Mouse (Mus musculus): ENCODE measurements at regions not wholly inside any gene's neighbourhood (a gene's known extent, or its start where the extent isn't known, plus 50 kb on each side); places are given as distances from the start of the nearest gene placed in this dataset.

GRCm38 (mm10) chr1:182690323-182690722 is 58.7 kb downstream of the Ccdc185 start:
- no peak for DNase-seq

- DNase-seq: no peak
Measured at GRCm38 (mm10) chr1:182689741-182690140, 59.2 kb downstream of the Ccdc185 start.

GRCm38 (mm10) chr1:182687146-182687545 is 61.8 kb downstream of the Ccdc185 start:
- DNase-seq: no peak

- no peak for DNase-seq
Measured at GRCm38 (mm10) chr1:182686231-182686630, 62.7 kb downstream of the Ccdc185 start.

- peak; percentile 29 for DNase-seq
Measured at GRCm38 (mm10) chr1:182682591-182683252, 66.3 kb downstream of the Ccdc185 start.

Data from kidney, adult 18-20 months (tissue).